Mouse (Mus musculus) NIH3T3 (cell line): ENCODE data around the gene Hdac5.
"Not testable (repeated sequence)": the region's sequence is repeated elsewhere in the genome, so short reads cannot be mapped to it uniquely, and the experiment has no call there.

Experiments
- DNase-seq: peaks from one replicate; pipeline ENCODE4 v3.0.0-alpha.2; 2012; ENCODE audit warnings: low read depth

Hdac5 gene

GRCm38 (mm10) chr11:102184646-102185495, 45.1 kb downstream of the Hdac5 start, which contains the start of gene Lsm12:
Lsm12 (minus strand) TSS chr11:102185296.
- peak; percentile 98 for DNase-seq

DNA sequence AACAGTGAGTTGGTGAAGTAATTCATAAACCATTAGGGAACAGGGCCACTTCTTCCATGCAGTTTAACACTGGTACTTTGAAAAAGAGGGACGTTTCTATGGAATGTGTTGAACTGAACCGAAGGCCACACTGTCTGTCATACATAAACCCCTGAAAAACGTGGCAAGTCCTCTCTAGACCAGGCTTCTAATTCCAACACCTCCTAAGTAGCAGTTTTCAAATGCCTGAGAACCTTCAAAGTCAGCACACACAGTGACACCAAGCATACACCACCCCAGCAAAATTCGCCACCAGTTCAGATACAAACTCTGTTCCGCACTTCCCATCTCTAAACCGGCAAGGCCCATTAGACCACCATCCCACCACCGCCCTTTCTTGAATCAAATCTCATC, 45.7 kb downstream of the Hdac5 start:
- no peak for DNase-seq

GRCm38 (mm10) chr11:102179836-102180235, 50.1 kb downstream of the Hdac5 start:
- no peak for DNase-seq

GRCm38 (mm10) chr11:102168689-102169088, 61.3 kb downstream of the Hdac5 start:
- no peak for DNase-seq

- DNase-seq = no peak
Measured at GRCm38 (mm10) chr11:102167539-102167938, 62.4 kb downstream of the Hdac5 start.

GRCm38 (mm10) chr11:102165971-102166722, 63.8 kb downstream of the Hdac5 start:
- DNase-seq = no peak

DNA sequence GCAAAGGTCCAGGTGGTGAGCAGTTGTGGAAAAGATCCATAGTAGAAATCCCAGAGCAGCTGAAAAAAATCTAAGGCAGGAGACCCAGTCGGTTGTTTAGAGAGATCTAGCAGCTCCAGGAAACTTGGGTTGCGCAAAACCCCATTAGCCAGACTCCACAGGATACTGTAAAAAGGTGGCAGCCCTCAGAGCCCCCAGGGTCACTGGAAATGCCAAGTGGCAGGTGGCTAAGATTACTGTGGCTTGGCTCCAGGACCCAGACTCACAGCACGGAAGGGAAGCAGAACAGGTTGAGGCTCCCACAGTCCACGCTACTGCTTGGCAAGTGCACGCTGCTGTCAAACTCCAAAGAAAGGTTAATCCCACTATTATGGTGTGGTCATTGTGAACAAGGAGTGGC, 70.2 kb downstream of the Hdac5 start:
- DNase-seq = no peak

DNA sequence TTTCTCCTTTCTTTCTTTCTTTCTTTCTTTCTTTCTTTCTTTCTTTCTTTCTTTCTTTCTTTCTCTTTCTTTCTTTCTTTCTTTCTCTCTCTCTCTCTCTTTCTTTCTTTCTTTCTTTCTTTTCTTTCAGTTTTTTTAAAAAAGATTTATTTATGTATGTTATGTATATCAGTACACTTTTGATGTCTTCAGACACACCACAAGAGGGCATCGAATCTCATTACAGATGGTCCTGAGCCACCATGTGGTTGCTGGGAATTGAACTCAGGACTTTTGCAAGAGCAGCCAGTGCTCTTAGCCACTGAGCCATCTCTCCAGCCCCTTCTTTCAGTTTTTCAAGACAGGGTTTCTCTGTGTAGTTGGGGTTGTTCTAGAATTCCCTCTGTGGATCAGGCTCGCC, 71.9 kb downstream of the Hdac5 start:
- DNase-seq = not testable (repeated sequence)

GRCm38 (mm10) chr11:102156786-102157089, 73.2 kb downstream of the Hdac5 start:
- no peak for DNase-seq

DNA sequence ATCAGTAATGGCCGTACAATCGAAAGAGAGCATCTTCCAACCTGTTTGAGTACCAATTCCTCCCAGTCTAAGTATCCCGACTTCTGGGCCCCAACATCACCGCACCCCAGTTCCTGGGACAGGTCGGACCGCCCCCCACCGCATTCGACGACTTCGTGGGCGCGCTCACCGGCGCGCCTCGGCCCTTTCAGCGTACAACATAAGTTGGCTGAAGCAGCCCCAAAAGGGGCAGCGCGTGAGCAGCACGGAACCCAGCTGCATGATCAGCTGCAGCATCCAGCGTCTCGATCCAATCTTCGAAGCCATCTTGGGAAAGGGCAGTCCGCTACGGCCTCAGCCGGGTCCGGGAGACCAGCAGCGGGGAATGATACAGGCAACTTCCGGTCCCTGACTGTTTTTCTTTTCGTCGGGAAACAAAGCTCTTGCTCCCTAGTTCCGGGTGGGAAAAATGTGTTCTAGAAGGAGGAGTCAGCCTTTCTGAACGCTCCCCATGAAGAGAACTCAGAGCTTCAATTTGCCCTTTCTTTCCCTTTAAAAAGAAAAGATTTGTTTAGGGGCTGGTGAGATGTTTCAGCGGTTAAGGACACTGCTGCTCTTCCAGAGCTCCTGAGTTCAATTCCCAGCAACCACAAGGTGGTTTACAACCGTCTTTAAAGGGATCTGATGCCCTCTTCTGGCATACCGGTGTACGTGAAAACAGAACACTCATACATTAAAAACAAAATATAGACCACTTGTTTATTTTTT, 73.8 kb downstream of the Hdac5 start, which contains the start of gene Tmem101:
Tmem101 (minus strand) TSS at position 366 of the 747 bp plus-strand sequence.
- DNase-seq = peak; percentile 96

DNA sequence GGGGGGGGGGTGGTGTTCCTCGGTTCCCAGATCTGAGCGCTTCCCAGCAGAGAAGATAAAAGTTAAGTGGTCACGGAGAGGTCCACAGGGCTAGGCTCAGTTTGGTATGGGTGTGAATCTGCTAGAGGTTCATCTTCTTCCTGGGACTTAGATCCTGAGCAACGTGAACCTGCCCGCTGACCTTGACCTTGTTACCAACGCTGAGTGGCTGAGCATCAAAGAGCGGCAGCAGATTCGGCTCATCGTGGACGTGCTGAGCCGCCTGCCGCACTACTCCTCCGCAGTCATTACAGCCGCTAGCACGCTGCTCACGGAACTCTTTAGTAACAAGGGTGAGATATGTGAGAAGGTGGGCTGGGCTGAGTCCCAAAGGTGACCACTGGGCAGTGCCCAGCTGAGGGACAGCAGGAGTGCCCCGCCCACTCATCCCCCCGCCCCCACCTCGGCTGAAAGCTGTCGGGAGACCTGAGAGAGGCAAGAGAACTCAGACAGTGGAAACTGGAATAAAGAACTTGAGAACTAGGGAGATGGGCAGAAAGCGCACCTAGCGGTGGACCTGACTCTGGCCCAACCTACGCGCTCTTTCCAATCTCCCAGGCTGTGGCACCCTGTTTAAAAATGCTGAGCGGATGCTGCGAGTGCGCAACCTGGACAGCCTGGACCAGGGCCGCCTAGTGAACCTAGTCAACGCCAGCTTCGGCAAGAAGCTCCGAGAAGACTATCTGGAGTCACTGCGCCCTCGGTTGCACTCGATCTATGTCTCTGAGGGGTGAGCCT, 82.6 kb downstream of the Hdac5 start:
- no peak for DNase-seq

- no peak for DNase-seq
Measured at GRCm38 (mm10) chr11:102146531-102146930, 83.4 kb downstream of the Hdac5 start.

DNA sequence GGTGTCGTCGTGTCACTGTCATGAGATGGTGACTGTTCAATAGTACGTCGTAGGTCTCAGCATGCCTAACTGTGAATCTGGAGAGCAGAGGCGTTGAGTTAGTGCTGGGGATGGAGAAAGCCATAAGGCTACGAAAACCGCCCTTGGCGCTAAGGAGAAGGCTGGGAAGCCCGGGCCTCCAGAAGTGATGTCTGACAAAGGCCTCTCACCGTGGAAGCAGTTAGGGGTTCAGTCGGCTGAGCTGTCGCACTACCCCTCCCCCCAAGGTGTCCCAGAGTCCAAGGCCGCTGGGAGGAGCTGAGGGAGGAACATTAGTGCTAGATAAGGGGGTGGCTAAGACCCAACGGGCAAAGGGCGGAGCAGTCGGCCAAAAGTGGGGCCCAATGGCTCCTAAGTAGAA, 84.0 kb downstream of the Hdac5 start:
- DNase-seq = no peak

DNA sequence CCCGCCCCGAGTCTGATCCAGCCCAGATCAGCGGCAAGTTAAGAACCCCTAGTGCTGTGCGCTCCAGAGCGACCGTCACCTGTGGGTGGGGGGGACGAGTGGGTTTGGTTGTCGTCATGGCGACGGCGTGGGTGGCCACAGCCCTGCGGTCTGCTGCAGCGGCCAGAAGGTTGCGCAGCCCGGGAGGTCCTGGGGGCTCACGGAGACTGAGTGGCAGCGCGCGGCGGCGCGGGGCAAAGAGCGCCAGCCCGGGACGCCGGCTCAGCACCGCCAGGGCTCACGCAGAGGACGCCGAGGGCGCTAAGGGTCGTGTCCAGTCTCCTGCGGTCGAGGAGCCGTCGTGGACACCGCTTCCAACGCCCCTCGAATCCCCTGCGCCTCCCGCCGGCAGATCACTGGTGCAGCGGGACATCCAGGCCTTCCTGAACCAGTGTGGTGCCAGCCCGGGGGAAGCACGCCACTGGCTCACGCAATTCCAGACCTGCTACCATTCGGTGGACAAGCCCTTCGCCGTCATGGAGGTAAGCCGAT, 84.4 kb downstream of the Hdac5 start, which contains the start of gene Nags:
Nags (plus strand) TSS at position 43 of the 531 bp plus-strand sequence.
- no peak for DNase-seq

DNA sequence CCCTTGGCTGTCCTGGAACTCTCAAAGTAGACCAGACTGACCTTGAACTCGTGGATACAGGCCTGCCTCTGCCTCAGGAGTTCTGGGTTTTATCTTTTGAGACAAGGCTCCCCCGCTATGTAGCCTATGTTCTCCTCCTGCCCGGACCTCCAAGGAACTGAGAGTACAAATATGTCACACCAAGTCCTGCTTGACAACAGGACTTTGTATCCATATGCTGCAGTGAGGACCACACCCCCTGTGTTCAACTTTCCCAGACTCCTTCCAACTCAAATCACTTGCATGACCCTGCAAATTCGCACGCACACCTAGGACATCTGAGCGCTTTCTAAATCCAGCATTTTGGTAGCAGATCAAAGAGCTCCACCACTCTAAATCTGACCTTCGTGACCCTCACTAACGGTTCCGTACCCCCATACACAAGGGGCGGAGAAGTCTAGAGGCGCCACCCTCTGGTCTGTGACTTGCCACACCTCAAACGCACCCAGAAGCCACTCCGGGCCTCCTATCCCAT, 85.0 kb downstream of the Hdac5 start:
- DNase-seq = no peak
